Mouse (Mus musculus) gastrocnemius, adult 8-10 months (tissue): ENCODE data around the gene Flt4. TPM values are rescaled to one million over a fixed set of nuclear protein-coding genes. Genes with fewer than 3 reads are reported as not detected.

Experiments
- DNase-seq, 2 experiments: peaks; one replicate each; pipeline ENCODE4 v3.0.0; 2022; ENCODE audit warnings: low spot score in 2 of 2
- total RNA-seq, 4 experiments: library from RNA; stranded (reverse); gene quantifications; 2 replicates each; pipeline ENCODE4 v1.2.4; 2022

Flt4 gene
- total RNA-seq, 4 experiments from 2014 or later = 2.1 to 2.4 (median 2.3) TPM

DNA sequence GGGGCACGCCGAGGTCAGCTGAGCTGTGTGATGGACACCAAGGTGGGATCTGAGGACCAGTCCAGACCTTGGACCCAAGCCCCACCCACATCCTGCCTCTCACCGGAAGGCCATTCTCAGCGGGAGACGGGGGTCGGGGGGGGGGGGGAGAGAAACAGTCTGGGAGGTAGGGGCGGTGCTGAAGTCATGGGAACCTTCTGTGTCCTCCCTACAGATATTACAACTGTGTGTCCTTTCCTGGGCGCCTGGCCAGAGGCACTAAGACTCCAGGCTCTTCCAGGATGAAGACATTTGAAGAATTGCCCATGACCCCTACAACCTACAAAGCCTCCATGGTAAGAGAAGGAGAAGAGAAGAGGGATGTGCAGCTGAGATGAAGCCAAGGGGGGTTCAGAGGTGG is 36.6 kb downstream of the Flt4 start:
- no peak for DNase-seq

DNA sequence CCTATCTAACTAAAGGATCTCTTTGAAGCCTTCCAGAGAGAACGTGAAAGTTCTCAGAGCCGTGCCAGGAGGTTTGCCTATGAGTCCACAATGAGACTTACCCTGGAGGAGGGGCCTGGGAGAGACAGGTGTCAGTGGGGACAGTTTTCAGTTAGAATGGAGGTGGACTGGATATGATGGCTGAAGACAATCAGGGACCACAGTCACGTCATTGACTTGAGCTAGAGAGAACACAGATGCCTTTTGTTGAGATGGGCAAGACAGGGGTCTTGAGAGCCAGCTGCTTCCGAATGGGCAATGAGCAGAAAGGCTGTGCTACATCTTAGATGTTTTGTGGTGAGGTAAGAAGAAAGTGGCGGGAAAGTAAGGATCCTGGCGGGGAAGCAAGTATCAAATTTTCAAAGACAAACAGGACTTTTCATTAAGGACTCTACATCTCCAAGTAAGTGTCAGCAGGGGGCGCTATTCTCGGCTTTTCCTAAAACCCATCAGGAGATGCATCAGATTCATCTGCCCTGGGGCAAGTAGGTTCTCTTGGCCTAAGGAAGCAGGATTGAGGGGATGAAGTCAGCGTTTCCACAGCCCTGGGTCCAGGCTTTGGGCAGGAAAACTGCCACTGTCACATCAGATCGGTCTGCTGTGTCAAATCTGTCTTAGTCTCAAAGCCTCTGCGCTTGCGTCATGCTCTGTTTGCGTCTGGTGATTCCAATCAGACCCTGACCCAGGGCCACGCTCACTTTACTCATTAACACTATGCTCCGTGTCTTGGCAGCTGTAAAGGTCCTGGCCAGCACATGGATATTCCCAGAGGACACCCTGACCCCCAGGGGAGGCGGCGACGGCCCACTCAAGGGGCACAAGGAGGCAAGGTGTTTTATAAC is 41.3 kb downstream of the Flt4 start:
- no peak for DNase-seq

DNA sequence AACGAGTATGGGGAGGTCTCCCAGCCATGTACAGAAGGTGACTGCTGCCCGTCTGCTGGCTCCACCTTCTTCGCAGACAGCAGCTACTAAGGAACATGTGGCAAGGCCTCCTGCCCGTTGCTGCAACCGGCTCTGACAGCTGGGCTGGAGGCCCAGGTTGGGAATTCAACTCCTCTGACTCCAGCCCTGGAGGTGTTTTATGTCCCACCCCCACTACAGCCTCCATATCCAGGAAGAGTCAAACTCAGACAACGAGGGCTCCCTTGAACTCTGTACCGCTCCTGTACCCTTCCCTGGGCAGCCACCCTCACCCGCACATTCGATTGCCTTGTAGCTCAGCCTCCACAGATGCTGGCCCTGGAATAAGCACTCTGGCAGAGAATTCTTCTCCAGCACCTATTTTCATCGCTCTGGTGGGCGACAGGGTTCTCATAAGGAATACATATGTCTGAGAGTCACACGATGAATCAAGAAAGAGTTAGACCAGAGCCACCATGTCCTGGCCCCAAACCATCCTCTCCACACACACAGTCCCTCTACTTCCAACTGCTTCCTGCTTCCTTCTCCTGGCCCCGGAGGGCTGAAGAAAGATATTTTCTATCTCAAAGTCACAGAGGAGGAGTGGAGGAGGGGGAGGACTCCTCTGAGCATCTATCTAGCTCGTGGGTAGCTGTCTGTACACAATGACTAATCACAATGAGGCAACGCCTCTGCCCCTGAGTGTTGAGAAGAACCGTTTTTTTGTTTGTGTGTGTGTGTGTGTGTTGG is 42.1 kb downstream of the Flt4 start:
- DNase-seq = no peak

DNA sequence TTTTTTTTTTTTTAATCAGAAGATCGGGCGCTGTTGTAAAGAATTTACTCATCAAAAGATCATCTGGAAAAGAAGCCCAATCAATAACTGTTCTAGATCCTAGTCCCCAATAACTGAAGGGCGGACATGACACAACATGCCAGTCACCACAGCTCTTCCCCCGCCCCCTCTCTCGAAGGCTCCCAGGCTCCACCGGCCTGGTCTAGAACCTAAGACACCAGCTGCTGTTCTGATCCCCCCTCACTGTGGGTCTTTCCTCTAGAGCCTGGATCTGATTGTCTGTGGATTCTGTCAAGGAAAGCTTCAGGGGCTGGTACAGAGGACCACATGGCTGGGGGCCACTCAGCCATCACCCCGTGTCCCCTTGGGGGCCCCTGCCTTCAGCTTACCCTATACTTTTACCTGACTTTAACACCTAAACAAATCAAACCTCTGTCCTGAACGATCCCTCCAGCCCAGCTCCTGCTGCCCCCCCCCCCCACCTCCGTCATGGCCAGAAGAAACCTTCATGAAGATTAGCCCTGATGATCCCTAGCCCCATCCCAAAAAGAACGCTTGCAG is 42.8 kb downstream of the Flt4 start:
- DNase-seq = no peak

DNA sequence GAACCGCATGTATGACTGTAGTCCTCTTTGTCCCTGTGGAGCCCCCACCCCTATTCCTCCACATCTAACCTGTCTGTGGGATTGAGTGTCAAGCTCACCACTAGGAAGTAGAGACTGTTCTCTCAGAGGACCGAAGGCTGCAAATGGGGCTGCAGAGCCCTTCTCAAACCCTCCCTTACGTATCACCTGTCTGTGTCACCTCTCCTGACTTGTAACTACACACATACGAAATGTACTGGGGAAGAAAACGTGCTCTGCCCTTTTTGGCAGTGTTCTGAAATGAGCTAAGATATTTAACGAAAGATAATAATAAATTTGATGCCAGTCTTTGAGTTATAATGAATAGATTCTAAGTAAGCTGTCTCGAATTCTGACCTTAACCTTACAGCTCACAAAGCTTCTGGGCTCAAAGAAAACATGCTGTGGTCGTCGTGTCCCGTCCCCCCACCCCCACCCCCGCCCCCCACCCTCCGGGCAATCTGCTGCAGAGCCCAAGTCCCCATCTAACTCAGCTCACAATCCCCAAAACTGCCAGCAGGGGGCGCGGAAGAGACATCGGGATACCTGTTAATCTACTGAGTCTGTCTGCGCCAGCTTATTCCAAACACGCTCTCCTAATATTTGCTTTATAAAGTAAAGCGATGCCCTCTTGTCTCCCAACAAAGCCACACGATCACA is 43.5 kb downstream of the Flt4 start:
- peak; percentile 58 to 67 for DNase-seq

DNA sequence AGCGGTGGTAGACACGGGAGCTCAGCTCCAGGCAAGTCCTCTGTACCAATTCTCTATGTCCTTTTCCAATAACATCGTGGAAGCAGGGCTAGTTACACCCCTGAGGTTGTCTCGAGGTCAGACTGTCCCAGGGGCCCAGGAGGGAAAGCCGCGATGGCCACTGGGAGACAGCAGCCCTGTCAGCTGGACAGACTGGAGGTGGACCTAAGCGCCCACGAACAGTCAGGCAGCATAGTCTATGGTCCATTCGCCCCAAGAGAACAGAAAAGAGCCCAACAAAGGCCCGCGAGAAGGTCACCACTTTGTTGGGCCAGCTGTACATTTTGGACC is 44.0 kb downstream of the Flt4 start:
- DNase-seq = no peak

DNA sequence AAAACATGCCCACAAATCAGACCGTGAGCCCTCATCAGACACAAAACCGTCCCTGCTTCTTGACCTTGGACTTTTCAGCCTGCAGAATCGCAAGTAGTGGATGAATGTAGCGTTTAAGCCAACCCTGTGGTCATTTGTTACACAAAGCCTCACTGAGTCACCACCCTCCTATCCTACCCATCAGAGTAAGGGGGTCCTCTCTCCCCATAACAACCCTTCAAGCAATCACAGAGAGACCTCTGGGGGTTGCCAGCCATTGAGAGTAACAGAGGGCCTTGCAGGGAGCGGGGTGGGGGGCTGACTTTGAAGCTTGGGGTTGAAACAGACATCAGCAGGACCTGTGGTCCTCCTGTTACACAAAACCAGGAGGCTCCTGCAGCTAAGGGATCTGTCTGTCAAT is 45.6 kb downstream of the Flt4 start:
- DNase-seq = no peak

DNA sequence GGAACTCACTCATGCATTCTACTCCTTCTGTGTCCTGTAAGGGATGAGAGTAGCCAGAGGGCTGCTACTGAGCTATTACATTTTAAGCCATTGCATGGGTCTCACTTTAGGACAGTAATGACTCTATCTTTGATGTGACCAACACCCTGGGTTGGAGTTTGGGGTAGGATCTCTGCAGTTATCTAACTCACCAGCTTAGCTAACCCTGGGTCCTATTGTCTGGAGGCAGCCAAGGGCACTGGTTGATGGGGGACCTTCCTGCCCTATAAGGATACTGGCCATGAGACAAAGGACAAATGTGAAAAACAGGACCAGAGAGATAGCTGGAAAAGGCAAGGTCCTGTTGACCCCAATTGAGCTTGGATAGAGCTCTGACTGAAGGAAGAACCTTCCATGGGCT is 46.4 kb downstream of the Flt4 start:
- no peak for DNase-seq

DNA sequence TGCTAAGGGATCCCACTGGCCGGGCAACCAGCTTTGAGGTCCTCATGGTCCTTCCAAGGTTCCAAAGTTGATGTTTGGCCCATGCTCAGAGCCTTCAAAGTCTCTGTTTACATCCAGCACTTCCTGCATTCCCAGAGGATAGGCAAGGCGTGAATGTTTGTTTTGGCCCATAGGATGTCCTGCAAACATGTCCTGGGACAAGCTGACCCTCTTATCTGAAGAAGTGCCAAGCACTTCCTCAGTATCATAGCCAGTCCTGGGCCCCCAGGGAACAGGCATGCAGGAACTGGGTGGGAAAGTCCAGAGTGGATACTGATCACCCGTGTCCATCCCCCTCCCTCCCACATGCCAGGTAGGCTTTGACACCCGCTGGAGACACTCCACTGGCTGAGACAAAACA is 49.0 kb downstream of the Flt4 start:
- DNase-seq = no peak

DNA sequence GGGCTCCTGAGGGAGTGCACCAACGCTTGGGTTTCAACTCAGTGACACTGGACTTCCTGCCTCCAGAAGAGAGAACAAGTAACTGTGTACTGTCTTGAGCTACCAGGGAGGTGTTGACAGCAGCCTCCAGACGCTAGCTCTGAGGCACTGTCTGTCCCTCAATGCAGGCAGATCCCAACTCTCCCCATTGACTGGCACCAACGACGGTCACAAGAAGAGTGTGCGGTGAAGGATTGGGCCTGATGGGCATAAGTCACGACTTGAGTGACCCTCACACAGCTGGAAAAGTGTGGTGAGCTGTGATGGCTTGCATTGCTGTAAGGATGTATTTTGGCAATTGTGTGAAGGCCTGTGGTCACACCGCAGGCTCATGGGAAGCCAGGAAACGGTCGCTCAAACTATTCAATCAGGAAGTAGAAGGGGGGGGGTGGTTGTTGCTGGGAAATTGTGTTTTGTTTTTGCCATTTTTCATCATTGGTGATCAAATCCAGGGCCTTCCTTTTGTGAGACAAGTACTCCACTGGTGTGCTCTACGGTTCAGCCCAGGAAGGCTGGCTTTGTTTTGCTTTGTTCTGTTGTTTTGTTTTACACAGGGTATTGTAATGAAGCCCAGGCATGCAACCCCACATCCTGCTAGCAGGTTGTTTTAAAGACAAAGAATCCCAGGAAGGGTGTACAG is 49.9 kb downstream of the Flt4 start:
- no peak for DNase-seq

DNA sequence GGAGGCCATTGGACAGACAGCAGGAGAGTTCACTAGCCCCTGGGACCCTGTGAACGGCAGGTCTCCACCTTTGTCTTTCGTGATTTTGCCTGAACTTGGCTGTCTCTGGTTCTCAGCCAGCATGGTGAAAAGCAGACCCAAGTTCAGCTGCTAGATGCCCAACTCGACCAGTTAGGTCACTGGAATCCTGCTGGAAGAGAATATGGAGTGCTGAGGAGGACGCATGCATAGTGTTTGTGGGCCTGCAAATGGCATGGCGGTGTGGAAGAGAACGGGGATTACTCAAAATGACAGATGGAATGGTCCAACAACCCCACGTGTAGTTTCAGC is 50.4 kb downstream of the Flt4 start:
- no peak for DNase-seq

DNA sequence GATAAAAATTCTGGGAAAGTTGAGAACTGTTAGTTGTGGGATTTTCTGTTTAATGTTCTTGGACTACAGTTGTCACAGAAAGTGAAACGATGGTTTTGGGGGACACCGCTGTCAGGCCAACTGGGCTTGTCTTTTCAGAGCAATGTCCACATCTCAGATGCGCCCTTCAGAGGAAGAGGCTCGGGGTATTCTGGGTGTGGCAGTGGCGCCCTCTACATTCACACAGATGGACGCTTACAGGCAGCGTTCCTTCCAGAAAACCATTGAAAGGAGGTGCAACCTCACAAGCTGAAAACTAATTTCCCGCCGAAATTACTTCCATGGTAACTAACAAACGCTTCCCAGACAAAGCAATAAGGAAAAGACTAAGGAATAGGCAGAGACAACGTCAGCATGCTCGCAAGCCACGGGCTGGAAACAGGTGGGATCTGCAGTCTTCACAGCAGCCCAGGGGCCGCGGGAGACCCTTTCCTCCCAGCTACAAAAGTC is 53.3 kb downstream of the Flt4 start:
- no peak for DNase-seq

DNA sequence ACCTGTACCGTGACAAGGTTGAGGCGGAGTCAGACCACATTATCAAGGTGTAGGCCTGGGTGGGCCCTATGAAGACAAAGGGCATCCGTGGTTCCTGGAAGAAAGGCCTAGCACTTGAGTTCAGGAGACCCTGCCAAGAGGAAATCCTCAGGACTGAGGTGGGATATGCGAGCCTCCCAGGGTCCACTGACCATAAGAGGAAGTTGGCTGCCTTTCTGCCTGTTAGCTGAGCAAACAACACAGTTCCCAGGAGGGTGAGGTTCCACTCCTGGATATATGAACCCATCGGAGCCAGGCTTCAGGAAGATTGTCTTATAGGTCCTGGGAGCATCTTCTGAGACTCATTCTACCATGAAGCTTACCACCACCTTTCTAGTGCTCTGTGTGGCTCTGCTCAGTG is 54.2 kb downstream of the Flt4 start, which contains the start of gene Scgb3a1:
Scgb3a1 (plus strand) TSS at position 301 of the 400 bp plus-strand sequence.
- no peak for DNase-seq

DNA sequence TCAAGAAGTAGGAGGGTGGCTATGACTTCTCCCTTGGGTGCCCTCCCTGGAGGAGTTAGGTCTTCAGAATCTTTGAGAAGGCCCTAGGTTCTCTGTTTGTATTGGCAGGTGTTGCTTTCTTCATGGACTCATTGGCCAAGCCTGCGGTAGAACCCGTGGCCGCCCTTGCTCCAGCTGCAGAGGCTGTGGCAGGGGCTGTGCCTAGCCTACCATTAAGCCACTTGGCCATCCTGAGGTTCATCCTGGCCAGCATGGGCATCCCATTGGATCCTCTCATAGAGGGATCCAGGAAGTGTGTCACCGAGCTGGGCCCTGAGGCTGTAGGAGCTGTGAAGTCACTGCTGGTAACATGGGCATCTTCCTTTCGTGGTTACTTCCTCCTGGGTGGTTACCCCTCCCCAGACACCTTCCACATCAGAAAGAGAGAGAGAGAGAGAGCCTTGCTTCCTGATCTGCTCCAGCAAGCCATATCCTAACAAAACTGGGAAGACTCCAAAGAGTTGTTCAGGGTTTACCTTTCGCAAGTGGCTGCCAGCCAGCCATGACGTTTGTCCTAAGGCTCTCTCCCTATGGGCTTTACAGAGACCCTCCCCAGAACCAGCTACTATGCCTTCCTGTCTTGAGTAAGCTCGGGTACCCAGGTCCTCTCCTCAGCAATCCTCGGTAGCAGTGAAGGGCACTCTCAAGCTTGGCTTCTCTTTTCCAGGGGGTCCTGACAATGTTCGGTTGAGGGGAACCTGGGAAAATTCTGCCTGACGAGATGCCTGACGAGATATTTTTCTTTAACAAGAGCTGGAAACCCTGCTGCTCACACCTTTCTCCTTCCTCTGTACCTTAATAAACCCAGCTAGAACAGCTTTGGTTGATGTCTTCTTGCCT is 55.4 kb downstream of the Flt4 start:
- no peak for DNase-seq

DNA sequence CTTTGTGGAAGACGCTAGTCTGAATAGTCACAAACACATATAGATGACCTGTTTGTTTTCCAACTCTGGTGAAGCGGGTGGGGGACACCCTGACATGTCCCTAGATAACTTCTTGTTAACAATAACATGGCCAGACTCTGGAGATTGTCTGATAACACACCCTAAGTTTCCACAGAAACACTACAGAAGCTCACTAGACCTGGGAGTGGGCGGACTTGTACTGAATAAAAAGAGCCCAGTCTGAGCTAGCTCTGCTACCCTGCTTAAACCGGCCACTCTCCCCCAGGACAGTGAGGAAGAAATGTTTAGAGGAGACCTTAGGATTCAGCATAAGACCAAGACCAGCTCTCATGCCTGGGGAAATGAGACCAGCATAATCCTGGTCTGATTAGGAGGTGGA is 56.4 kb downstream of the Flt4 start:
- no peak for DNase-seq

DNA sequence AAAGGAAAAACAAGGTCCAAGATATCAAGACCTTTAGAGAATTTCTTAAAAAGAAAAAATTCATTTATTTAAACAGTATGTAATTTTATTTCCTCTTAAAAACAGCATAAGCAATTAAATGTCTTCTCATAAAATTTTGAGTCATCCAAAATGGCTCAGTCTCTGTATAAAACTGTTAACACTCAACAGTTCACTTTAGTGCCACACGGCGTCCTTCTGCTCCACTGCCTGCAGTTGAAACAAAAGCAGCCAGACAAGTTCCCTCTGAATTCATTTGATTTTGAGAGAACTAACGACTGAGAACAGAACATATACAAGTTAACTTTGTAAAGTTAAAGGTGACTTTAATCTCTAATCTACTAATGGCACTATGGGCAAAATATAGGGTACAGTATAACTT is 64.4 kb downstream of the Flt4 start:
- no peak for DNase-seq

DNA sequence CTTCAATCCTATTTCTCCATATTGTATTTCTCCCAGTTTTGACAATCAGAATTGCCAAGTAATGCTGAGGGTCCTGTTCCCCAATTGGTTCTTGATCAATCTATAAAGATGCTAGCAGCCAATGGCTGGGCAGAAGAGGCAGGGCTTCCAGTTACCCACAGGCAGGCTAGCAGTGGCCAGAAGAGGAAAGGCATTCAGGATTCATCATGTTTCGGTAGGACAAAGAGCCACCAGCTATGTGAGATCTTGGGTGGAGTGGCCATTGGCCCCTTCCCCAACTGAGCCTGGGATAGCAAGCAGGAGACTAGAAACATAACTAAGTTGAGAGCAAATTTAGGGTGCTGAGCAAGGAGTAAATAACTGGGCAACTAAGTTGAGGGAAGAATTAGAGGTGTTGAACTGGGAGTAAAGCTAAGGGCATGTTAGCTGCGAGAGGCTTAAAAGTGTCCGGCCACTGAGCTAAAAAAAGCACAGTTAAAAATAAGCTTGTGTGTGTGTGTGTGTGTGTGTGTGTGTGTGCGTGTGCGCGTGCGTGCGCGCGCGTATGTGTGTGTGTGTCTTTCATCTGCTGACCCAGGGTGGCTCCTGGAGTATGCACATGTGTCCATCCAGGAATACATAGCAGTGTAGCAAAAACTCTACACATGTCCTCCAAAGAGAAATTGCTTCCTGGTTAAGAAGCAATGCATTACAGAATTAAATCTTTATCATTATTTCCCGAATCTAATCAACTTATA is 75.3 kb downstream of the Flt4 start:
- peak in 1 of 2 experiments; percentile 37 for DNase-seq

DNA sequence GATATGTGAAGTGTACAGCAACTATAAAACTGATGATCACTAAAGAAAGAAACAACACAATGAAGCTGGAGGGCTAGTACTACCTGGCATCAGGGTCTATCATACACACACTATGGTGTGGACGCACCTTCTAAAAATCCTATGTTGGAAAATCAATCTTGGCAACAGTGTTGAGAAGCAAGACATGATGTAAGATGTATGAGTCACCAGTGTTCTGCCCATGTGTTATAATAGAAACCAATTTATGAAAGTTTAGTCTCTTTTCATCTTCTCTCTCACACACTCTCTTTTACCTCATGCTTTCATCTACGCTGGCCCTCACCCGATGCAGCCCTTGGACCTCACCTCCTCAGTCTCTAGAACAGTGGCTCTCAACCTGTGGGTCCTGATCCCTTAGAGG is 86.0 kb downstream of the Flt4 start:
- no peak for DNase-seq

DNA sequence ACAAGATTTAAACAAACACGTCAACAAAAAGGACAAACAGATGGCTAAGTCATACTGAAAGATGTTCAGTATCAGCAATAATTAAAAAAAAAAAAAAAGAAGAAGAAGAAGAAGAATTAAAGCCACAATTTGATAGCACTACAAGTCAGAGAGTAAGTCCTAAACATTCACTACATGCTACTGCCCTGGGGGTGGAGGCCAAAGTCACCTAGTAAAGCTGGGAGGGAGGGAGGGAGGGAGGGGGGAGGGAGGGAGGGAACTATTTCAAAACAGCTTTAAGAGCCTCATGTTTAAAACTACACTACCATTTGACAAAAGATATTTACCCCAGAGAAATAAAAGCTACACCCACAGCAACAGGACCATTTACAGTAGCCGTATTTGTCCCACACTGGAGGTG is 86.6 kb downstream of the Flt4 start:
- no peak for DNase-seq

DNA sequence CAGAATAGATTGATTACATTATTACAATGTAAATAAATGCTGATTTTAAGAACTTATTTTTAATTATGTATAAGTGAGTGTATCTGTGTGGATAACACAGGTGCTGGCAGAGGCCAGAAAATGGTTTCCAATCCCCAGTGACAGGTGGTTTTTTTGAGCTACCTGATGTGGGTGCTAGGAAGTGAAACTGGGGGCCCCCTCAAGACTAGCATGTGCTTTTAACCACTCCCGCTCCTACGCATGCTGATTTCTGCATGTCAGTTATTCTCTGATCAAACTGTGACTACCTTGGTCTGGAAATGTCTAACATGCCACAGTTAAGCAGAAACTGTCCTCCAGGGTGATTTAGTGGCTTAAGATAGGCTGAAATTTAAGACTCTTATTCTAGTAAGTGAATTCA is 87.4 kb downstream of the Flt4 start:
- DNase-seq = no peak
